Mouse (Mus musculus): ENCODE results near the gene Ly6g6c. TPM values are rescaled to one million over a fixed set of nuclear protein-coding genes. Genes with fewer than 3 reads are reported as not detected.

Ly6g6c gene
- polyA plus RNA-seq, 1 experiment, result not detected

DNA sequence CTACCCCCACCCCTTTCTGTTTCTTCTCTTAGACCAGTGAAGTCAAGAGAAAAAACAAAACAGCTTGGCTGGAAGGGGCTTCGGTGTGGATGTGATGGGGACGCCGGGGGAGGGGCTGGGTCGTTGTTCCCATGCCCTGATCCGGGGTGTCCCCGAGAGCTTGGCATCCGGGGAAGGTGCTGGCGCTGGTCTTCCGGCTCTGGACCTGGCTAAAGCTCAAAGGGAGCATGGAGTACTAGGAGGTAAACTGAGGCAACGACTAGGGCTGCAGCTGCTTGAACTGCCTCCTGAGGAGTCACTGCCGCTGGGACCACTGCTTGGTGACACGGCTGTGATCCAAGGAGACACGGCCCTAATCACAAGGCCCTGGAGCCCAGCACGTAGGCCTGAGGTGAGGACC lies 5.1 kb upstream of the Ly6g6c start:
- 15% methylated on average over 14 of the region's 14 CpGs for WGBS
- no peak overlapping the region for H3K27ac ChIP-seq (ENCODE audit: insufficient read depth, low read depth, low read length)
- H3K4me1 ChIP-seq (ENCODE audit: control insufficient read depth, insufficient read depth, low read length), result peaks cover 12% of the 10 kb centered on the region; the same call in 1 of the 2 replicates
- TF ChIP-seq CTCF (IDR thresholded peaks at IDR 0.05; ENCODE audit: insufficient read depth, low read depth, low read length) (no peak), POLR2A (IDR thresholded peaks at IDR 0.05; ENCODE audit: insufficient read depth, low read depth, low read length) (no peak)
- H3K4me3 ChIP-seq (ENCODE audit: insufficient read depth, low read depth, low read length), result peak overlapping the region; percentile 78; the same call in 1 of the 2 replicates

GRCm38 (mm10) chr17:35060737-35061297 lies 4.4 kb upstream of the Ly6g6c start:
- no peak for TF ChIP-seq POLR2A (IDR thresholded peaks at IDR 0.05; ENCODE audit: insufficient read depth, low read depth, low read length)
- no peak for TF ChIP-seq CTCF (IDR thresholded peaks at IDR 0.05; ENCODE audit: insufficient read depth, low read depth, low read length)
- peaks cover 18% of the 10 kb centered on the region; the same call in 1 of the 2 replicates for H3K4me1 ChIP-seq (ENCODE audit: control insufficient read depth, insufficient read depth, low read length)
- no peak overlapping the region for H3K27ac ChIP-seq (ENCODE audit: insufficient read depth, low read depth, low read length)
- H3K4me3 ChIP-seq (ENCODE audit: insufficient read depth, low read depth, low read length), result no peak overlapping the region
- WGBS, result 73% methylated on average over 22 of the region's 22 CpGs

DNA sequence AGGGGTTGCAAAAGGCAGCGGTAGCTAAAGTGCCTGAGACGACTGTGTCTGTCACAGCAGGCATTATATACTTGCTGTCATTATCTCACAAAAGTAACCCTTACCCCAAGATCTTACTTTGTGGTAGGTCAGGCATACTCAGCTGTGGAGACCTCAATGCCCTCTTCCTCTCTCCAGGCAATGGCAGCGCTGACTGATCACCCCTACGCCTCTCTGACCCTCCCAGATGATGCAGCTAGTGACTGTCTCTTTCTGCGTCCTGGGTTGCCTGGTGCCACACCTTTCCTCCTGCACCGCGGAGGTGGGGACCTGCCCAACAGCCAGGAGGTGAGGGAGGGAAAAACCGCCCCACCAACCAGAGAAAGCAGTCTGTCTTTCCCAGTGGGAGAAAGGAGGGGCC lies 3.9 kb upstream of the Ly6g6c start:
- TF ChIP-seq POLR2A (IDR thresholded peaks at IDR 0.05; ENCODE audit: insufficient read depth, low read depth, low read length) (no peak), CTCF (IDR thresholded peaks at IDR 0.05; ENCODE audit: insufficient read depth, low read depth, low read length) (no peak)
- 81% methylated on average over 8 of the region's 8 CpGs for WGBS
- Histone ChIP-seq H3K27ac (ENCODE audit: insufficient read depth, low read depth, low read length) (no peak overlapping the region), H3K4me3 (ENCODE audit: insufficient read depth, low read depth, low read length) (no peak overlapping the region), H3K4me1 (ENCODE audit: control insufficient read depth, insufficient read depth, low read length) (peaks cover 18% of the 10 kb centered on the region; the same call in 1 of the 2 replicates)

DNA sequence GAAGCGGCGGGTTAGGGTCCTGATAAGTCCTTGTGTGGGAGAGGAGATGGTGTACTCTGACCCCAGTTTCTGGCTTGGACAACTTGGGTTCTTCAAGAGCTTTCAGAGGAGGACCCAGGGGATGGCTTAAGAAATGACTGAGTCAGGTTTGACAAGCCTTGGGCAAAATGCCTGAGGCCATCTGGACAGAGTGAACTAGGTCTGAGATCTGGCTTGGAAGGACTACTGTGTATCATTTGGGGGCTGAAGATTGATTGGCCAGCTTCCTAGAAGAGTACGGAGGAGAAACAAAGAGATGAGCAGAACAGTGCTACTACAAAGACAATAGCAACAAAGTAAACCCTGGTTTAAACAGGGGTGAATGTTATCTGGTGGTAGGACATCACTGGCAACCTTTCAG lies 1.7 kb upstream of the Ly6g6c start:
- WGBS, result 93% methylated on average over 3 of the region's 3 CpGs
- no peak overlapping the region for H3K27ac ChIP-seq (ENCODE audit: insufficient read depth, low read depth, low read length)
- TF ChIP-seq POLR2A (IDR thresholded peaks at IDR 0.05; ENCODE audit: insufficient read depth, low read depth, low read length), result no peak
- TF ChIP-seq CTCF (IDR thresholded peaks at IDR 0.05; ENCODE audit: insufficient read depth, low read depth, low read length), result no peak
- H3K4me3 ChIP-seq (ENCODE audit: insufficient read depth, low read depth, low read length), result no peak overlapping the region
- H3K4me1 ChIP-seq (ENCODE audit: control insufficient read depth, insufficient read depth, low read length), result peaks cover 18% of the 10 kb centered on the region; the same call in 1 of the 2 replicates

DNA sequence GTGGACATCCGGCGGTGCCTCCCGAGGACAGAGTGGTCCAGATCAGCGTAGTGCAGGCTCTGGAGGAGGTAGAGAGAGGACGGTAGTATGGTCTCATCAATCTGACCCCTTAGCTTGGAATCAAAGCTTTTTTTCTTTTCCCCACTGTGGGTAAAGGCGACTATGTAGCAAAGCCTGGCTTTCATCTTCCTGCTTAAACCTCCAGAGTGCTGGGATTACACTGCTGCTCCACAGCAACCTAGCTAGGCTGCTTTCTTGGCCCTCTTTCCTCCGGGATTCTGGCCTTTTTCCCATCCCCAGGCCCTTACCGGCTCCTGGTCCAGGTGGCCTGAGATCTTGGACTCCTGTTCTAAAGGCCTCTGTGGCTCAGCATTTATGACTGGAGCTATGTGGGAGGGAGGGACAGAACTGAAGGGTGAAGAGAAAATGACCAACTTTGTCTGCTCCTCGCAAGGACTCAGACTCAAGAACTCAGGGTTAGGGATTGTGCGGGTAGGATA lies 760 bp upstream of the Ly6g6c start:
- no peak for TF ChIP-seq POLR2A (IDR thresholded peaks at IDR 0.05; ENCODE audit: insufficient read depth, low read depth, low read length)
- TF ChIP-seq CTCF (IDR thresholded peaks at IDR 0.05; ENCODE audit: insufficient read depth, low read depth, low read length), result no peak
- peaks cover 14% of the 10 kb centered on the region; the same call in 1 of the 2 replicates for H3K4me1 ChIP-seq (ENCODE audit: control insufficient read depth, insufficient read depth, low read length)
- no peak overlapping the region for H3K27ac ChIP-seq (ENCODE audit: insufficient read depth, low read depth, low read length)
- 59% methylated on average over 10 of the region's 10 CpGs for WGBS
- no peak overlapping the region for H3K4me3 ChIP-seq (ENCODE audit: insufficient read depth, low read depth, low read length)

GRCm38 (mm10) chr17:35066084-35066483 lies 896 bp downstream of the Ly6g6c start, which contains the start of gene Mpig6b:
Gene Mpig6b (minus strand): TSS chr17:35066184.
- TF ChIP-seq CTCF (IDR thresholded peaks at IDR 0.05; ENCODE audit: insufficient read depth, low read depth, low read length), result no peak
- TF ChIP-seq POLR2A (IDR thresholded peaks at IDR 0.05; ENCODE audit: insufficient read depth, low read depth, low read length), result no peak
- Histone ChIP-seq H3K4me3 (ENCODE audit: insufficient read depth, low read depth, low read length) (no peak within 1 kb of the TSS), H3K4me1 (ENCODE audit: control insufficient read depth, insufficient read depth, low read length) (peaks cover 8% of the 10 kb centered on the region; the same call in 1 of the 2 replicates), H3K27ac (ENCODE audit: insufficient read depth, low read depth, low read length) (no peak within 1 kb of the TSS)
- 69% methylated on average over 10 of the region's 10 CpGs for WGBS

- no peak overlapping the region for H3K4me3 ChIP-seq (ENCODE audit: insufficient read depth, low read depth, low read length)
- WGBS, result 75% methylated on average over 17 of the region's 17 CpGs
- no peak overlapping the region for H3K27ac ChIP-seq (ENCODE audit: insufficient read depth, low read depth, low read length)
- H3K4me1 ChIP-seq (ENCODE audit: control insufficient read depth, insufficient read depth, low read length), result peaks cover 8% of the 10 kb centered on the region; the same call in 1 of the 2 replicates
- TF ChIP-seq POLR2A (IDR thresholded peaks at IDR 0.05; ENCODE audit: insufficient read depth, low read depth, low read length), result no peak
- TF ChIP-seq CTCF (IDR thresholded peaks at IDR 0.05; ENCODE audit: insufficient read depth, low read depth, low read length), result no peak
These were observed 3.2 kb downstream of the Ly6g6c start for GRCm38 (mm10) chr17:35068213-35068914.

- H3K27ac ChIP-seq (ENCODE audit: insufficient read depth, low read depth, low read length), result no peak overlapping the region
- 45% methylated on average over 6 of the region's 6 CpGs for WGBS
- H3K4me3 ChIP-seq (ENCODE audit: insufficient read depth, low read depth, low read length), result no peak overlapping the region
- TF ChIP-seq CTCF (IDR thresholded peaks at IDR 0.05; ENCODE audit: insufficient read depth, low read depth, low read length), result no peak
- no peak for TF ChIP-seq POLR2A (IDR thresholded peaks at IDR 0.05; ENCODE audit: insufficient read depth, low read depth, low read length)
- no peaks in the 10 kb centered on the region for H3K4me1 ChIP-seq (ENCODE audit: control insufficient read depth, insufficient read depth, low read length)
These were observed 5.5 kb downstream of the Ly6g6c start for GRCm38 (mm10) chr17:35070556-35071229.

DNA sequence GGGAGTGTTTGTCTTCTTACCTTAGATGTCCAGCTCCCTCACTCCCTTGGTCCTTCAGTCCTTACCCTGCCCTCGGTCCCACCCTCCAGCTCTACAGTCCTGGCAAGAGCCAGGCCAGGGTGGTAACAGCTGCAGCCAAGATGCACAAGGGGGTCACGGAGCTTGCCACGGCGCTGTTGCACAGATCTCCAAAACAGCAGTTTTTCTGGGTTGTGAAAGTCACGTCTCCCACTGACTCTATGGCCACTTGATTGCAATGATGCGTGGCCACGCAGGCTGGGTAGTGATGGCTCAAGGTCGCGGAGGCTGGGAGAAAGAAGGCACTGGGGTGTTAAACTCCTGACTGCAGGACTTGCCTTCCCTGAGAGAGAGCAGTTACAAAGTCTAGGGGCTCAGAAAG lies 6.3 kb downstream of the Ly6g6c start:
- WGBS, result 86% methylated on average over 9 of the region's 9 CpGs
- no peak for TF ChIP-seq CTCF (IDR thresholded peaks at IDR 0.05; ENCODE audit: insufficient read depth, low read depth, low read length)
- no peak for TF ChIP-seq POLR2A (IDR thresholded peaks at IDR 0.05; ENCODE audit: insufficient read depth, low read depth, low read length)
- Histone ChIP-seq H3K4me3 (ENCODE audit: insufficient read depth, low read depth, low read length) (no peak overlapping the region), H3K4me1 (ENCODE audit: control insufficient read depth, insufficient read depth, low read length) (no peaks in the 10 kb centered on the region), H3K27ac (ENCODE audit: insufficient read depth, low read depth, low read length) (no peak overlapping the region)
